In genomic region chr10:62340095-62340731, GRCm38 (mm10) we compare ENCODE assay signal across 8 mouse cellular contexts. TPM values are rescaled to one million over a fixed set of nuclear protein-coding genes. Genes with fewer than 3 reads are reported as not detected.
A peak's percentile ranks its signal among the peaks of the same experiment; 100 is the strongest.
DNase-seq lines count a peak whose midpoint lies in the region; ATAC-seq and TF ChIP-seq lines count a peak whose summit lies in the region.

No protein-coding gene starts in this region.

- peak overlapping the region; percentile 83 for H3K4me2 ChIP-seq in lung, postnatal 0 days (replicated peaks; ENCODE audit: low read depth, low read length)

- no peaks in the 10 kb centered on the region for H3K27me3 ChIP-seq in MEL (ENCODE audit: control insufficient read depth in 1 of 2, insufficient read depth in 2 of 2, low read length in 2 of 2)
- H3K27me3 ChIP-seq in cerebellum, adult 2 months (ENCODE audit: control insufficient read depth, insufficient read depth, low read length) = no peaks in the 10 kb centered on the region
- peaks cover 12% of the 10 kb centered on the region; the same call in 1 of the 2 replicates for H3K27me3 ChIP-seq in hindbrain, embryonic 10.5 days (ENCODE audit: insufficient read depth, poor library complexity, severe bottlenecking)
- H3K27me3 ChIP-seq in lung, postnatal 0 days (replicated peaks; ENCODE audit: insufficient read depth, low read length) = no peaks in the 10 kb centered on the region

- peaks cover 41% of the 10 kb centered on the region for H3K79me2 ChIP-seq in MEL (ENCODE audit: control insufficient read depth, insufficient read depth, low read length, poor library complexity)

- H3K9me3 ChIP-seq in MEL (replicated peaks; ENCODE audit: insufficient read depth, low read length) = no peaks in the 10 kb centered on the region
- H3K9me3 ChIP-seq in hindbrain, embryonic 10.5 days = no peaks in the 10 kb centered on the region
- H3K9me3 ChIP-seq in lung, postnatal 0 days (ENCODE audit: low read length) = no peaks in the 10 kb centered on the region

- ATAC-seq in lung, postnatal 0 days = peak; percentile 97

- under 1% methylated on average over 38 of the region's 38 CpGs for whole genome bisulfite sequencing in cerebellum, adult 2 months
- 0% methylated on average over 38 of the region's 38 CpGs for WGBS in hindbrain, embryonic 10.5 days
- WGBS in lung, postnatal 0 days = 2% methylated on average over 38 of the region's 38 CpGs

- peak; percentile 60 to 64 for TF ChIP-seq POLR2A in MEL (IDR thresholded peaks at IDR 0.05; ENCODE audit: control insufficient read depth in 1 of 2, insufficient read depth in 1 of 2, low read depth in 1 of 2, low read length in 2 of 2, poor library complexity in 1 of 2)
- TF ChIP-seq POLR2A in cerebellum, adult 2 months (IDR thresholded peaks at IDR 0.05; ENCODE audit: borderline replicate concordance, insufficient read depth, low read length) = peak; percentile 63; the same call in 1 of the 2 replicates

- TF ChIP-seq CTCF in MEL (IDR thresholded peaks at IDR 0.05 in 2 of 3, conservative IDR thresholded peaks at IDR 0.05 in 1 of 3; ENCODE audit: control insufficient read depth in 1 of 3, insufficient read depth in 1 of 3, low read depth in 2 of 3, low read length in 3 of 3, poor library complexity in 1 of 3, severe bottlenecking in 1 of 3) = no peak
- TF ChIP-seq CTCF in cerebellum, adult 2 months (IDR thresholded peaks at IDR 0.05; ENCODE audit: borderline replicate concordance, insufficient read depth, low read depth, low read length) = no peak
- TF ChIP-seq CTCF in lung, postnatal 0 days (IDR thresholded peaks at IDR 0.05) = no peak

- H3K9ac ChIP-seq in MEL (ENCODE audit: control insufficient read depth, low read depth, low read length, poor library complexity, severe bottlenecking) = peak overlapping the region; percentile 78
- peak overlapping the region; percentile 41 for H3K9ac ChIP-seq in lung, postnatal 0 days (replicated peaks; ENCODE audit: low read depth)

- no peak for TF ChIP-seq RAD21 in MEL (IDR thresholded peaks at IDR 0.05; ENCODE audit: low read depth, low read length)

- peaks cover 0 to 46% of the 10 kb centered on the region in 2 experiments; a peak in 2 of 4 replicates for H3K36me3 ChIP-seq in MEL (ENCODE audit: control insufficient read depth in 1 of 2, insufficient read depth in 2 of 2, low read length in 2 of 2)
- H3K36me3 ChIP-seq in hindbrain, embryonic 10.5 days = no peaks in the 10 kb centered on the region
- H3K36me3 ChIP-seq in lung, postnatal 0 days (ENCODE audit: insufficient read depth, low read length) = no peaks in the 10 kb centered on the region

- TF ChIP-seq EP300 in MEL (IDR thresholded peaks at IDR 0.05; ENCODE audit: low read depth in 1 of 2, low read length in 2 of 2) = peak in 1 of 2 experiments; percentile 35; a peak in 1 of 4 replicates
- no peak; the same call in 1 of the 2 replicates for TF ChIP-seq EP300 in lung, postnatal 0 days (IDR thresholded peaks at IDR 0.05)

- peak; percentile 98 for DNase-seq in MEL (ENCODE audit: low read depth, low spot score)
- peak; percentile 96 for DNase-seq in cerebellum, adult 2 months
- DNase-seq in forelimb bud, embryonic 11.5 days (ENCODE audit: low read depth, low spot score) = peak; percentile 93
- DNase-seq in hindbrain, embryonic 10.5 days (ENCODE audit: low spot score) = peak; percentile 96
- peak; percentile 98 for DNase-seq in layer of hippocampus, adult 9-11 months
- peak; percentile 98 for DNase-seq in lung, postnatal 0 days (ENCODE audit: low spot score)
- peak; percentile 96 for DNase-seq in ovary, postnatal 14 days (ENCODE audit: low spot score)
- DNase-seq in thymus, postnatal 14 days = peak; percentile 98

- peak overlapping the region; percentile 90 for H3K27ac ChIP-seq in MEL (ENCODE audit: control insufficient read depth, low read depth, low read length)
- peak overlapping the region; percentile 65 for H3K27ac ChIP-seq in cerebellum, adult 2 months (ENCODE audit: insufficient read depth, low read length)
- peak overlapping the region; percentile 91 for H3K27ac ChIP-seq in hindbrain, embryonic 10.5 days
- peak overlapping the region; percentile 86 for H3K27ac ChIP-seq in lung, postnatal 0 days (ENCODE audit: low read length)

- H3K4me1 ChIP-seq in MEL (ENCODE audit: control insufficient read depth in 1 of 2, insufficient read depth in 2 of 2, low read length in 2 of 2) = peaks cover 15 to 66% of the 10 kb centered on the region in 2 experiments
- peaks cover 20% of the 10 kb centered on the region for H3K4me1 ChIP-seq in cerebellum, adult 2 months (ENCODE audit: control insufficient read depth, insufficient read depth, low read length)
- peaks cover 58% of the 10 kb centered on the region for H3K4me1 ChIP-seq in hindbrain, embryonic 10.5 days (replicated peaks)
- H3K4me1 ChIP-seq in lung, postnatal 0 days (ENCODE audit: insufficient read depth, low read depth, low read length) = peaks cover 9% of the 10 kb centered on the region; the same call in 1 of the 2 replicates

- H3K4me3 ChIP-seq in MEL (ENCODE audit: control insufficient read depth in 1 of 2, insufficient read depth in 1 of 2, low read depth in 2 of 2, low read length in 2 of 2) = peak overlapping the region; percentile 68 to 90
- peak overlapping the region; percentile 75 for H3K4me3 ChIP-seq in cerebellum, adult 2 months (replicated peaks; ENCODE audit: insufficient read depth, low read depth, low read length)
- peak overlapping the region; percentile 73 for H3K4me3 ChIP-seq in hindbrain, embryonic 10.5 days
- peak overlapping the region; percentile 68 for H3K4me3 ChIP-seq in lung, postnatal 0 days (ENCODE audit: low read depth, low read length)

TF ChIP-seq in MEL, 35 proteins besides CTCF, POLR2A, EP300 and RAD21 (continues in another document):
- TF ChIP-seq BHLHE40 (IDR thresholded peaks at IDR 0.05; ENCODE audit: borderline replicate concordance, low read depth, low read length) (peak; percentile 70), ZMIZ1 (IDR thresholded peaks at IDR 0.05; ENCODE audit: low read depth, low read length) (no peak; the same call in 1 of the 2 replicates), CHD2 (IDR thresholded peaks at IDR 0.05; ENCODE audit: low read length) (no peak), UBTF (IDR thresholded peaks at IDR 0.05; ENCODE audit: borderline replicate concordance, insufficient read depth, low read depth, low read length) (no peak), POLR2AphosphoS5 (IDR thresholded peaks at IDR 0.05; ENCODE audit: borderline replicate concordance, low read depth, low read length) (no peak), USF1 (IDR thresholded peaks at IDR 0.05; ENCODE audit: low read depth, low read length) (no peak), MYC (IDR thresholded peaks at IDR 0.05; ENCODE audit: low read depth, low read length) (no peak), ZNF384 (IDR thresholded peaks at IDR 0.05; ENCODE audit: low read depth, low read length) (no peak), POLR2AphosphoS2 (IDR thresholded peaks at IDR 0.05; ENCODE audit: low read length) (0 out of 2 replicates have a peak, but pooled peaks have one; percentile 45), RCOR1 (IDR thresholded peaks at IDR 0.05; ENCODE audit: low read depth, low read length) (no peak), ZC3H11A (IDR thresholded peaks at IDR 0.05; ENCODE audit: low read depth, low read length) (no peak), ETS1 (IDR thresholded peaks at IDR 0.05; ENCODE audit: low read depth, low read length) (peak; percentile 55; the same call in 1 of the 2 replicates), HCFC1 (IDR thresholded peaks at IDR 0.05; ENCODE audit: low read depth, low read length) (peak; percentile 75), KAT2A (conservative IDR thresholded peaks at IDR 0.05; ENCODE audit: low read depth, low read length) (no peak), TBP (IDR thresholded peaks at IDR 0.05; ENCODE audit: low read depth, low read length) (peak; percentile 63; the same call in 1 of the 2 replicates), MYB (IDR thresholded peaks at IDR 0.05; ENCODE audit: low read depth, low read length) (no peak), GATA1 (IDR thresholded peaks at IDR 0.05; ENCODE audit: low read depth, low read length) (no peak), SMC3 (IDR thresholded peaks at IDR 0.05; ENCODE audit: low read depth, low read length) (no peak), GABPA (IDR thresholded peaks at IDR 0.05; ENCODE audit: low read depth, low read length) (no peak), JUND (IDR thresholded peaks at IDR 0.05; ENCODE audit: low read depth, low read length) (no peak), TCF12 (IDR thresholded peaks at IDR 0.05; ENCODE audit: low read depth, low read length) (peak; percentile 46; the same call in 1 of the 2 replicates), MAFK (IDR thresholded peaks at IDR 0.05; ENCODE audit: borderline replicate concordance, low read depth, low read length) (no peak), ZKSCAN1 (IDR thresholded peaks at IDR 0.05; ENCODE audit: low read depth, low read length) (no peak), USF2 (IDR thresholded peaks at IDR 0.05; ENCODE audit: borderline replicate concordance in 1 of 2, insufficient read depth in 1 of 2, low read depth in 1 of 2, low read length in 2 of 2) (no peak), TAL1 (IDR thresholded peaks at IDR 0.05; ENCODE audit: low read length) (no peak), MXI1 (IDR thresholded peaks at IDR 0.05; ENCODE audit: low read depth, low read length) (peak; percentile 61), CHD1 (IDR thresholded peaks at IDR 0.05; ENCODE audit: low read depth, low read length) (no peak), MEF2A (IDR thresholded peaks at IDR 0.05; ENCODE audit: extremely low read depth, insufficient replicate concordance, low read depth, low read length, poor library complexity, severe bottlenecking) (no peak), ELF1 (IDR thresholded peaks at IDR 0.05; ENCODE audit: low read depth, low read length) (peak; percentile 80), NELFE (IDR thresholded peaks at IDR 0.05; ENCODE audit: low read depth, low read length) (0 out of 2 replicates have a peak, but pooled peaks have one; percentile 36), E2F4 (IDR thresholded peaks at IDR 0.05; ENCODE audit: borderline replicate concordance, low read depth, low read length) (no peak), MAX (IDR thresholded peaks at IDR 0.05; ENCODE audit: low read length) (peak; percentile 41), MAZ (IDR thresholded peaks at IDR 0.05; ENCODE audit: low read depth, low read length) (peak; percentile 90), NRF1 (IDR thresholded peaks at IDR 0.05; ENCODE audit: insufficient read depth, low read depth, low read length, poor library complexity, severe bottlenecking) (no peak)

RNA-seq across cellular contexts. Expression of gene Hk1, which starts 39.5 kb away (rescaled TPM):
- total RNA-seq in MEL (2012; rRNA removed) = 441 and 515 TPM in 2 replicates
- polyA plus RNA-seq in MEL (2012; ENCODE audit: insufficient read depth in 1 of 2, insufficient read length in 2 of 2, low read depth in 1 of 2, low replicate concordance in 2 of 2, missing spikeins in 1 of 2) = 100 to 1,000 TPM; 192 to 740 TPM
- polyA plus RNA-seq in cerebellum, adult 2 months (2012; rRNA removed) = 206 and 213 TPM in 2 replicates
- polyA plus RNA-seq in hindbrain, embryonic 10.5 days (2016; fragmentation: Nextera tagmentation; extraction: Ambion mirVana) = 30.0 and 34.0 TPM in 2 replicates
- 25.8 and 27.8 TPM in 2 replicates for polyA plus RNA-seq in lung, postnatal 0 days (2015; fragmentation: Nextera tagmentation; extraction: Ambion mirVana)

Comparison
In these comparisons a context has a peak if more than half of its experiments do, and no peak if none do; other contexts are left out.
1. Peak in every context shown above with its lines: DNase-seq, ATAC-seq, H3K4me3 ChIP-seq and H3K27ac ChIP-seq.